Mouse (Mus musculus) 416B (cell line): ENCODE measurements around the gene Nlgn1.
A peak's percentile ranks its signal among the peaks of the same experiment; 100 is the strongest.

Experiments used
- DNase-seq: peaks from one replicate; pipeline ENCODE4 v3.0.0; 2011; ENCODE audit warnings: low read depth

Nlgn1 gene

GRCm38 (mm10) chr3:26050769-26051168 lies 281.5 kb downstream of the Nlgn1 start:
- DNase-seq, result no peak

- DNase-seq, result no peak
These were observed 289.3 kb downstream of the Nlgn1 start for GRCm38 (mm10) chr3:26042966-26043365.

GRCm38 (mm10) chr3:26039696-26040095 lies 292.6 kb downstream of the Nlgn1 start:
- DNase-seq, result no peak

- DNase-seq, result no peak
These were observed 306.2 kb downstream of the Nlgn1 start for GRCm38 (mm10) chr3:26026025-26026424.

GRCm38 (mm10) chr3:26023217-26023616 lies 309.0 kb downstream of the Nlgn1 start:
- no peak for DNase-seq

GRCm38 (mm10) chr3:26021632-26022184 lies 310.6 kb downstream of the Nlgn1 start:
- no peak for DNase-seq

- DNase-seq, result no peak
These were observed 320.8 kb downstream of the Nlgn1 start for GRCm38 (mm10) chr3:26011310-26012078.

- DNase-seq, result no peak
These were observed 329.2 kb downstream of the Nlgn1 start for GRCm38 (mm10) chr3:26002863-26003608.

- DNase-seq, result peak; percentile 0
These were observed 329.9 kb downstream of the Nlgn1 start for GRCm38 (mm10) chr3:26002367-26002766.

- no peak for DNase-seq
These were observed 364.7 kb downstream of the Nlgn1 start for GRCm38 (mm10) chr3:25967546-25967945.

GRCm38 (mm10) chr3:25964237-25964636 lies 368.0 kb downstream of the Nlgn1 start:
- no peak for DNase-seq

- DNase-seq, result no peak
These were observed 368.7 kb downstream of the Nlgn1 start for GRCm38 (mm10) chr3:25963568-25963967.

GRCm38 (mm10) chr3:25916535-25916934 lies 415.7 kb downstream of the Nlgn1 start:
- no peak for DNase-seq

- DNase-seq, result no peak
These were observed 417.7 kb downstream of the Nlgn1 start for GRCm38 (mm10) chr3:25914365-25915065.

GRCm38 (mm10) chr3:25903140-25903809 lies 429.0 kb downstream of the Nlgn1 start:
- no peak for DNase-seq

- no peak for DNase-seq
These were observed 434.8 kb downstream of the Nlgn1 start for GRCm38 (mm10) chr3:25897456-25897855.

GRCm38 (mm10) chr3:25884797-25885196 lies 447.5 kb downstream of the Nlgn1 start:
- DNase-seq, result no peak

- DNase-seq, result no peak
These were observed 463.1 kb downstream of the Nlgn1 start for GRCm38 (mm10) chr3:25869161-25869560.

GRCm38 (mm10) chr3:25858384-25858783 lies 473.9 kb downstream of the Nlgn1 start:
- DNase-seq, result no peak

- peak; percentile 10 for DNase-seq
These were observed 487.4 kb downstream of the Nlgn1 start for GRCm38 (mm10) chr3:25844686-25845462.

- DNase-seq, result no peak
These were observed 502.0 kb downstream of the Nlgn1 start for GRCm38 (mm10) chr3:25830237-25830636.
